Mouse (Mus musculus) CH12.LX (cell line): ENCODE data around the gene Tfr2. TPM values are rescaled to one million over a fixed set of nuclear protein-coding genes. Genes with fewer than 3 reads are reported as not detected.

Experiments
- DNase-seq: peaks from one replicate; pipeline ENCODE4 v3.0.0-alpha.2; 2013; ENCODE audit errors: extremely low read depth
- H3K27ac ChIP-seq: 2 replicates; pipeline ENCODE4 v1.5.1; 2012; ENCODE audit warnings: low read depth, mild to moderate bottlenecking, control low read depth, moderate library complexity; ENCODE audit not compliant: insufficient read depth
- H3K27me3 ChIP-seq: replicated peaks from 2 replicates; pipeline ENCODE3; 2012; ENCODE audit warnings: inconsistent platforms
- H3K36me3 ChIP-seq, 2 experiments: replicated peaks in 1 of 2; 2 replicates each; pipeline versions ENCODE3 to v1.6.1; 2012; ENCODE audit warnings: inconsistent platforms in 1 of 2, low read length in 1 of 2, mild to moderate bottlenecking in 1 of 2, mixed read lengths in 1 of 2, moderate library complexity in 1 of 2; ENCODE audit not compliant: control insufficient read depth in 1 of 2, insufficient read depth in 1 of 2
- H3K4me1 ChIP-seq, 2 experiments: 2 replicates each; pipeline ENCODE4 v1.6.1; 2012; ENCODE audit warnings: inconsistent platforms in 1 of 2, moderate library complexity in 1 of 2; ENCODE audit not compliant: insufficient read depth in 2 of 2, control insufficient read depth in 1 of 2
- H3K4me2 ChIP-seq: 2 replicates; pipeline ENCODE4 v1.6.1; 2012; ENCODE audit warnings: low read depth, mild to moderate bottlenecking, control low read depth; ENCODE audit not compliant: poor library complexity, insufficient read depth, severe bottlenecking
- H3K4me3 ChIP-seq, 3 experiments: fragments of 150-350 bp in 1 of 3; sonication (generic) in 1 of 3; replicated peaks in 1 of 3; 2 replicates each; pipeline versions ENCODE3 to v1.5.1; 2011 to 2012; ENCODE audit warnings: low read depth in 2 of 3, low read length in 2 of 3, mild to moderate bottlenecking in 2 of 3, moderate library complexity in 2 of 3, control low read depth in 1 of 3, improper control_type of control experiment in 1 of 3, inconsistent platforms in 1 of 3, mixed read lengths in 1 of 3; ENCODE audit not compliant: poor library complexity in 1 of 3
- H3K79me2 ChIP-seq: replicated peaks from 2 replicates; pipeline ENCODE4 v1.6.1; 2012; ENCODE audit warnings: mild to moderate bottlenecking, moderate library complexity; ENCODE audit not compliant: control insufficient read depth, poor library complexity, insufficient read depth, severe bottlenecking; ENCODE audit errors: extremely low read depth
- H3K9ac ChIP-seq: 2 replicates; pipeline ENCODE4 v1.6.1; 2012; ENCODE audit warnings: low read depth, mild to moderate bottlenecking, control low read depth, moderate library complexity; ENCODE audit not compliant: insufficient read depth
- H3K9me3 ChIP-seq: replicated peaks from 2 replicates; pipeline ENCODE3; 2012; ENCODE audit warnings: low read length, inconsistent platforms, mixed read lengths
- BHLHE40 ChIP-seq: IDR thresholded peaks from 2 replicates; pipeline ENCODE4 v1.6.1; 2011; ENCODE audit warnings: mild to moderate bottlenecking, low read depth, low read length, improper control_type of control experiment
- CTCF ChIP-seq, 2 experiments: IDR thresholded peaks in 1 of 2; conservative IDR thresholded peaks in 1 of 2; 2 replicates each; pipeline ENCODE4 v1.5.1; 2011 to 2012; ENCODE audit warnings: low read depth in 2 of 2, low read length in 2 of 2, improper control_type of control experiment in 1 of 2, inconsistent platforms in 1 of 2, mild to moderate bottlenecking in 1 of 2, moderate library complexity in 1 of 2
- IRF4 ChIP-seq: IDR thresholded peaks from 2 replicates; pipeline ENCODE4 v1.6.1; 2014; ENCODE audit warnings: low read depth, mild to moderate bottlenecking, inconsistent platforms, low read length, improper control_type of control experiment
- KAT2A ChIP-seq: IDR thresholded peaks from 2 replicates; pipeline ENCODE4 v1.6.1; 2012; ENCODE audit warnings: low read length, improper control_type of control experiment, inconsistent platforms; ENCODE audit not compliant: insufficient replicate concordance
- MAFK ChIP-seq: IDR thresholded peaks from 2 replicates; pipeline ENCODE4 v1.6.1; 2011; ENCODE audit warnings: low read length, improper control_type of control experiment; ENCODE audit not compliant: insufficient replicate concordance
- PAX5 ChIP-seq: IDR thresholded peaks from 2 replicates; pipeline ENCODE4 v1.6.1; 2012; ENCODE audit warnings: low read length, inconsistent platforms, mixed read lengths
- POLR2A ChIP-seq: IDR thresholded peaks from 2 replicates; pipeline ENCODE4 v1.6.1; 2011; ENCODE audit warnings: low read depth, mild to moderate bottlenecking, improper control_type of control experiment, low read length
- POLR2AphosphoS2 ChIP-seq: IDR thresholded peaks from 2 replicates; pipeline ENCODE4 v1.6.1; 2011; ENCODE audit warnings: low read depth, low read length, improper control_type of control experiment
- RAD21 ChIP-seq: IDR thresholded peaks from 2 replicates; pipeline ENCODE4 v1.6.1; 2011; ENCODE audit warnings: low read depth, mild to moderate bottlenecking, low read length, improper control_type of control experiment, moderate library complexity
- SIN3A ChIP-seq: IDR thresholded peaks from 2 replicates; pipeline ENCODE4 v1.6.1; 2012; ENCODE audit warnings: low read length, improper control_type of control experiment, inconsistent platforms
- TCF12 ChIP-seq: IDR thresholded peaks from 2 replicates; pipeline ENCODE4 v1.6.1; 2014; ENCODE audit warnings: low read depth, mild to moderate bottlenecking, inconsistent platforms, low read length, improper control_type of control experiment
- ZC3H11A ChIP-seq: IDR thresholded peaks from 2 replicates; pipeline ENCODE4 v1.6.1; 2012; ENCODE audit warnings: low read depth, mild to moderate bottlenecking, inconsistent platforms, low read length, improper control_type of control experiment
- ZMIZ1 ChIP-seq: IDR thresholded peaks from 2 replicates; pipeline ENCODE4 v1.6.1; 2012; ENCODE audit warnings: low read depth, mild to moderate bottlenecking, inconsistent platforms, low read length, improper control_type of control experiment
- ZNF384 ChIP-seq: IDR thresholded peaks from 2 replicates; pipeline ENCODE4 v1.6.1; 2012; ENCODE audit warnings: low read depth, low read length, improper control_type of control experiment, inconsistent platforms
- dilution Hi-C: fragments of 300-500 bp; cut with MboI; formaldehyde crosslinking; loops from 2 replicates; pipeline ENCODE4 v1.14.3; 2020; ENCODE audit warnings: low sequenced_read_pairs; ENCODE audit not compliant: extremely low pct_unique_long_range_greater_than_20kb, extremely low pct_ligation_motif_present
- in situ Hi-C: fragments of 300-500 bp; cut with MboI; formaldehyde crosslinking; loops from 3 replicates; pipeline ENCODE4 v1.14.3; 2019; ENCODE audit warnings: low sequenced_read_pairs, low pct_ligation_motif_present, low pct_unique_long_range_greater_than_20kb, mixed read lengths
- polyA plus RNA-seq: library from polyadenylated mRNA; unstranded; fragments of >175 nt; gene quantifications from 2 replicates; pipeline ENCODE4 v1.2.1, GENCODE M21; 2012; ENCODE audit warnings: low read depth; ENCODE audit not compliant: insufficient read length
- total RNA-seq, 2 experiments: library from RNA; depleted of rRNA; stranded (reverse); fragments of 300-350 nt in 1 of 2; fragments of >200 nt in 1 of 2; gene quantifications; 2 replicates each; pipeline ENCODE4 v1.2.3; 2012 to 2014

The Tfr2 gene
- total and polyA plus RNA-seq, 3 experiments, result 0.67 to 2.2 (median 2.2) TPM

DNA sequence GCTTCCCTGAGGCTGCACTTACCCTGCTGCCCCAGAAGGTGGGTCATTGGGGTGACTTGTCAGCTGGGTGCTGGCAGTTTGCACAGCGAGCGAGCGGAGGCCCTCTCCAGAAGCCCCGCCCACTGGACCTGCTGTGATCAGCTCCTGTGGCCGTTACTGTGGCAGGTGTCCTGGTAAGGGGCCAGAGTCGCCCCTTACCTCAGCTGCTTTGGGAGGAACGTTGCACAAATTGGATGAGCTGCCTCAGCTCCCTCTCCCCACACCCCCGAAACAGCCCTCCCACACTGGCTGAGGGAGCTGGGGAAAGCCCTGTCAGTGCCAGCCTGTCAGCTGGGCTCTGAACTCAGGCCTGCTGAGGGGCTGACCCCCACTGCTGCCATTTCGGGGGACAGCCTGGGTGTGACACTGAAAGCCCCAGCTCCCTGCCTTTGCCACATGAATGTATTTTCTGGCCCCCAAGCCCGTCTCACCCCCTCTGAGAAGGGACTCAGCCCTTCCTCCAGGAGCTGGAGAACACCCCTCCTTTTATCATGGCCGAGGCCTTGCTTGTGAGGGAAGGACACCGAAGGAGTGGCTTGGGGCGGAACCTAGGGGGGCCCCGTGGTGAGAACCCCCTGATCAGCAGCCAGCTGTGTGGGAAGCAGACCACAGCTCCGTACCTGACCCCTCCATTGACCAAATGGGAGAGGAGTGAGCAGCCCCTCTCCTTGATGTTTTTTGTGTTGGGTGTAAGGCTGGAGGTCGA lies 43.3 kb upstream of the Tfr2 start:
- peaks cover 80 to 90% of the 10 kb centered on the region in 2 experiments for H3K36me3 ChIP-seq
- peaks cover 15% of the 10 kb centered on the region for H3K79me2 ChIP-seq
- no peak overlapping the region for H3K4me3 ChIP-seq
- peaks cover 3 to 36% of the 10 kb centered on the region in 2 experiments; a peak in 2 of 4 replicates for H3K4me1 ChIP-seq
- dilution Hi-C loops (no loop called here), in situ Hi-C loops (no loop called here)
- no peak overlapping the region for H3K9ac ChIP-seq
- no peaks in the 10 kb centered on the region for H3K27me3 ChIP-seq
- H3K27ac ChIP-seq, result no peak overlapping the region
- H3K9me3 ChIP-seq, result no peaks in the 10 kb centered on the region
- DNase-seq, result peak; percentile 18
- H3K4me2 ChIP-seq, result no peak overlapping the region
- no peak for TF ChIP-seq SIN3A
- no peak for TF ChIP-seq IRF4
- TF ChIP-seq CTCF (conservative IDR thresholded peaks at IDR 0.05 in 1 of 2, IDR thresholded peaks at IDR 0.05 in 1 of 2; ENCODE audit: low read depth in 2 of 2, low read length in 2 of 2), result no peak
- no peak for TF ChIP-seq TCF12
- TF ChIP-seq POLR2AphosphoS2, result peak; percentile 23; the same call in 1 of the 2 replicates
- TF ChIP-seq BHLHE40, result no peak
- TF ChIP-seq POLR2A, result no peak
- no peak for TF ChIP-seq RAD21
- no peak for TF ChIP-seq PAX5
- no peak for TF ChIP-seq ZC3H11A
- TF ChIP-seq ZMIZ1, result 0 out of 2 replicates have a peak, but pooled peaks have one; percentile 49
- no peak for TF ChIP-seq KAT2A

DNA sequence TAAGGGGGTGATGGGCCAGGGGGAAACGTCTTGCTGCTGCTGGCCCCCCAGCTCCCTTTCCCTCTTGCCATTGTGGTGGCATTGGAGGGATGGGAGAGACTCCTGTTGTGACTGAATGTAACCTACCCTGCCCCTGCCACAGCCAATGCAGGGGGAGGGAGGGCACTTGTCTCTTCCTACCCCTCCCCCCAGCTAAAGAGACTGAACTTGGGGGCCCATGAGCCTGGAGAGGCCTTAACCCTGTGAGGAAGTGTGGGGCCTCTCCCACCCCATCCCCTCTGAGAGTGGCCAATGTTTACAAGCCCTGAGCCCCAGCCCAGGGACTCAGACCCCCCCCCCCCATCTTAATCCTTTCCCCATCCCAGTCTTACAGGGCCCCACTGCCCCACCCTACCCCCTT lies 42.2 kb upstream of the Tfr2 start:
- H3K36me3 ChIP-seq, result peaks cover 69 to 80% of the 10 kb centered on the region in 2 experiments
- no peak for DNase-seq
- dilution Hi-C loops (no loop called here), in situ Hi-C loops (no loop called here)
- H3K27ac ChIP-seq, result no peak overlapping the region
- no peak overlapping the region for H3K4me2 ChIP-seq
- H3K9me3 ChIP-seq, result no peaks in the 10 kb centered on the region
- H3K4me3 ChIP-seq, result no peak overlapping the region
- TF ChIP-seq POLR2A (no peak), MAFK (no peak), ZNF384 (no peak)
- peaks cover 3 to 36% of the 10 kb centered on the region in 2 experiments; a peak in 2 of 4 replicates for H3K4me1 ChIP-seq
- no peak overlapping the region for H3K9ac ChIP-seq
- peaks cover 25% of the 10 kb centered on the region for H3K79me2 ChIP-seq
- H3K27me3 ChIP-seq, result no peaks in the 10 kb centered on the region
